Mouse (Mus musculus) left cerebral cortex, adult 2 months (tissue): ENCODE data around the gene Cabcoco1. TPM values are rescaled to one million over a fixed set of nuclear protein-coding genes. Genes with fewer than 3 reads are reported as not detected.

Experiments used
- DNase-seq, 2 experiments: peaks; one replicate each; pipeline ENCODE4 v3.0.0; 2021 to 2022; ENCODE audit warnings: low spot score in 2 of 2, mixed read lengths in 1 of 2; ENCODE audit errors: extremely low spot score in 1 of 2
- H3K27ac ChIP-seq: fragments of 200-600 bp; 2 replicates; pipeline ENCODE4 v1.8.1; 2022
- H3K4me3 ChIP-seq: fragments of 200-600 bp; 2 replicates; pipeline ENCODE4 v1.8.1; 2022
- CTCF ChIP-seq: fragments of 200-600 bp; IDR thresholded peaks from 2 replicates; pipeline ENCODE4 v1.8.1; 2022; ENCODE audit warnings: antibody characterized with exemption, mild to moderate bottlenecking, moderate library complexity
- intact Hi-C: fragments of 180-260 bp; cut with DNase I; formaldehyde crosslinking; loops from one replicate; pipeline ENCODE4 v1.15.1; 2025
- total RNA-seq, 2 experiments: library from RNA; stranded (reverse); gene quantifications; 2 replicates each; pipeline ENCODE4 v1.2.3; 2021

Cabcoco1 gene
- total RNA-seq, 2 experiments from 2014 or later: 1.7 to 1.8 TPM

DNA sequence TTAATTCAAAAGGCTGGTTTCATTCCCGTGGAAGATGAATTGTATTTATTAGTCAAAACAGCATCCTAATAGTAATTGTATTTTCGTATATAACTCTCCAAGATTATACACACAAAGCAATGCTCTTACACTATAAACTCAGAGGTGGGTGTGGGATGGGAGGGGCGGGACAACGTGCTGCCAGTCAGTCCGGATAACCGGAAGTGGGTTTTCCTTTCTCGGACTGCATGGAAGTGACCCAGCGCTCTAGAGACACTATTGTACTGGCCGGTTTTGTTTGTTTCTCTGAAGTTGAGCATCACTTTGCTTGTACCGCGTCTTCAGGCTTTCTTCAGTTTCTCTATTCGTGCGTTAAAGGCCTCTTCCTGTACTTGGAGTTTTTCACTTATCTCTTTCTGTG, 110.8 kb downstream of the Cabcoco1 start:
- DNase-seq: no peak
- Histone ChIP-seq H3K4me3 (no peak overlapping the region), H3K27ac (no peak overlapping the region)
- TF ChIP-seq CTCF: no peak
- intact Hi-C loops: no loop called here

DNA sequence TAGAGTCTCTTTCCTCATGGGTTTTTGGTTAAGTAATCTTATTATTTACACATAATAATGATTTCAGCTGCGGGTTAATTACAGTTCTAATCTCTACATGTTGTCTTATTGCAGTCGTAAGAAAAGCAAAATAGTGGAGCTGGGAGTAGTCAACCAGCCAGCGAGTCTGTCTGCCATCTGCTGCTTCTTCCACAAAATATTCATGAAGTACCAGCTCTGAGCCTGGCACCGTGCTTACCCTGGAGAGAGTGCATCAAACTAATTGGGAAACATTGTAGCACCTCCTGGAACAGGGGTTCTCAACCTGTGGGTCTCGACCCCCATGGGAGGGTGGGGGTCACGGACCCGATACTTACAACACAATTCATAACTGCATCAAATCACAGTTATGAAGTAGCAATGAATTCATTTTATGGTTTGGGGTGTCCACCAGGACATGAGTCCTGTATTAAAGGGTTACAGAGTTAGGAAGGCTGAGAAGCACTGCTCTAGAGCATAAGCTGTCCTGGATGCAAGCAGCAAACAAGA, 121.2 kb downstream of the Cabcoco1 start:
- Histone ChIP-seq H3K27ac (no peak overlapping the region), H3K4me3 (no peak overlapping the region)
- intact Hi-C loops: no loop called here
- no peak for TF ChIP-seq CTCF
- DNase-seq: no peak

- no peak for DNase-seq
- intact Hi-C loops: no loop called here
- Histone ChIP-seq H3K27ac (no peak overlapping the region), H3K4me3 (no peak overlapping the region)
- TF ChIP-seq CTCF: no peak
Observed at GRCm38 (mm10) chr10:68419893-68420292, 121.8 kb downstream of the Cabcoco1 start.

GRCm38 (mm10) chr10:68417074-68417790, 124.5 kb downstream of the Cabcoco1 start:
- intact Hi-C loops: no loop called here
- no peak overlapping the region for H3K27ac ChIP-seq
- no peak overlapping the region for H3K4me3 ChIP-seq
- TF ChIP-seq CTCF: no peak
- no peak for DNase-seq

DNA sequence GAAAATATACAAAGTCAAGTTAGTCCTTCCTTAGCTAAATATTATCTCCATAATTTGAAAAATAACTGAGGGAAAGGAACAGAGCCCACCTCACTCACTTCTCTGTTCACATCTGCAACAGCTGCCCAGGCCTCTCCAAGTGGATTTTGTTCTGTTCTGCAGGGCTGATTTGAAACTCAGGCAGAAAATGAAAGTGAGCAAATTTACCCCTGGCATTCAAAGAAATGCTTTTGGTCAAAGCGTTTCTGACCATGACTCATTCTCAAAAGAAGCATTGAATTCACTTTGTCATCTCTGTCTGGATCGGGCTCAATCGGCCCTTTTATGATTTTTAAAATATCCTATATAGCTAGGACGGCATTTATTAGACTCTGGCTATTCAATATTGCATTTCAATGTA, 135.8 kb downstream of the Cabcoco1 start:
- TF ChIP-seq CTCF: no peak
- Histone ChIP-seq H3K4me3 (no peak overlapping the region), H3K27ac (no peak overlapping the region)
- intact Hi-C loops: no loop called here
- DNase-seq: no peak

- intact Hi-C loops: no loop called here
- TF ChIP-seq CTCF: no peak
- DNase-seq: no peak
- Histone ChIP-seq H3K4me3 (no peak overlapping the region), H3K27ac (no peak overlapping the region)
Observed at GRCm38 (mm10) chr10:68396786-68397185, 144.9 kb downstream of the Cabcoco1 start.

DNA sequence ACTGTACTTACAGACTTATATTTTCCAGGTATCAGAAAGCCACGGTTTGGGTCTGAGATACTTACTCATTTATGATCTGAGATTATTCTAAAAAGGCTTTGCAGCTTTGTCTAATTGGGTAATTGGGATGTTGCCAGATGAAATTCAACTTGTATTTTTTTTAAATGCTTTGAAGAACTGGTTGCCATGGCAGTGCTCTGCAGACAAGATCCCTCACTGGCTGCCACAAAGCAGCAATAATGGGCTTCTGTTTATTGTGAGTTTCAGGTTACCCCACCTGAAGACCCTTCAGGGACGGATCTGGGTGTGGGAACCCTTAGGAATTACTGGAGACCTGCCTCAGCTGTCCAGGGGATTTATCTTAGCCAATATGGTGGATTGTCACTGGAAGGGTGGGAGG, 145.6 kb downstream of the Cabcoco1 start:
- Histone ChIP-seq H3K27ac (0 out of 2 replicates have a peak overlapping the region, but pooled peaks have one; percentile 15), H3K4me3 (no peak overlapping the region)
- TF ChIP-seq CTCF: no peak
- DNase-seq: no peak
- intact Hi-C loops: no loop called here

DNA sequence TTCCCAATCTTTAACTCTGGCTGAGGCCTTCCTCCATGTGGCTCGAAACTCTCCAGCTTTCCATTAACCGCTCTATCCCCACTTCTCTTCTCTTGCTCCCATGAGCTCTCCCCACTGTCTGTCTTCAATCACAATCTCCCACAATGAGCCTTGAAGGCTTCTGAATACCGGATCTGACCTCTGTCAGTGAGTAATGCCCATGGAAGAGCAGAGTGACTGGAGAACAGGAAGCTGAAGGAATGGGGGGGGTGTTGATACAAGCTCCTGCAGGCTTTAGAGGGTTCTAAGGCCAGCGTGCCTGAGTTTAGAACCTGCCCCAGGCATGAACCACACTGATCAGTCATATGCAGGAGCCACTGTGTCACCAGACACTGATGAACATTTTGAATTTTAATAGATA, 150.1 kb downstream of the Cabcoco1 start:
- intact Hi-C loops: no loop called here
- Histone ChIP-seq H3K27ac (no peak overlapping the region), H3K4me3 (no peak overlapping the region)
- TF ChIP-seq CTCF: no peak
- no peak for DNase-seq

- no peak overlapping the region for H3K4me3 ChIP-seq
- intact Hi-C loops: no loop called here
- no peak overlapping the region for H3K27ac ChIP-seq
- TF ChIP-seq CTCF: no peak
- peak; percentile 27 to 39 for DNase-seq
Observed at GRCm38 (mm10) chr10:68388802-68389201, 152.9 kb downstream of the Cabcoco1 start.

DNA sequence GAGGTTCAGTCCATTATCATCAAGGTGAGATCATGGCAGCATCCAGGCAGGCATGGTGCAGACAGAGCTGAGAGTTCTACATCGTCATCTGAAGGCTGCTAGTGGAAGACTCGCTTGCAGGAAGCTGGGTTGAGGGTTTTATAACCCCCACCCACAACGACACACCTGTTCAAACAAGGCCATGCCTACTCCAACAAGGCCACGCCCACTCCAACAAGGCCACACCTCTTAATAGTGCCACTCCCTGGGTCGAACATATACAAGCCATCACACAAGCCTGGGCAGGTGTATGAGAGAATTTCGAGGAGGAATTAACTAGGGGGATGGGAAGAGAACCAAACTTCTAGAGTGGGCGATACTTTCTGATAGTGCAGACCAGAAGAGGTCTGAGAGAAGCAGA, 153.6 kb downstream of the Cabcoco1 start:
- intact Hi-C loops: no loop called here
- no peak for TF ChIP-seq CTCF
- DNase-seq: no peak
- no peak overlapping the region for H3K4me3 ChIP-seq
- no peak overlapping the region for H3K27ac ChIP-seq

Other genes with a start within 250 kb of the Cabcoco1 start
- under 1 TPM; 0.20 to 0.47 TPM for gene Tmem26, start 181.8 kb upstream of the Cabcoco1 start, total RNA-seq